Mouse (Mus musculus) E14TG2a.4 (cell line): ENCODE data around the gene Gpr88.

Experiments
- CTCF ChIP-seq: conservative IDR thresholded peaks from 2 replicates; pipeline ENCODE4 v1.5.1; 2014; ENCODE audit warnings: low read length
- POU5F1 ChIP-seq: IDR thresholded peaks from 2 replicates; pipeline ENCODE4 v1.6.1; 2014; ENCODE audit warnings: low read length, borderline replicate concordance

- TF ChIP-seq CTCF (no peak), POU5F1 (no peak)
Measured at GRCm38 (mm10) chr3:116242685-116243084, 10.6 kb downstream of the Gpr88 start.
